ENCODE assay signal across 11 mouse cellular contexts in the genomic region with DNA sequence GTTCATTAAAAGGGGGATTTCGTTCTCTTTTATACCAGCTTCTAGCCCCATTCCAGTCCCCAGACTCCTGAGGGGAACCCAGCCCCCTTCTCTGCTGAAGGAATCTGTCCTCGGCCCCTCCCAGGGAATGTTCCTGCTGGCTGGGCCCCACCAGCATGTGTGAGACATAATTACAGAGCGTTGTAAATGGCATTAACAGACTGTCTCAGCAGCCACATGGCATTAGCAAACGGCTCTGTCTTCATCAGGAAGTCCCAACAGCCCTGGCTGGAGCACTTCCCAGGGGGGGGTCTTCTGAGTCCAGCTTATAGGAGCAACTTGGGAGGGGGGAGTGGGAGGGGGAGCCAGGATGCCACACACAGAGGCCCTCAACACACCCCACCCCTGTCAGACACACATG. TPM values are rescaled to one million over a fixed set of nuclear protein-coding genes. Genes with fewer than 3 reads are reported as not detected.
DNase-seq lines count a peak whose midpoint lies in the region; ATAC-seq and TF ChIP-seq lines count a peak whose summit lies in the region.
"Had no signal": no experiment of that assay in that cellular context is flagged by ENCODE, and none has a peak within 500 bp of the region (broad histone marks: within the 10 kb centered on the region; RNA-seq: fewer than 3 reads in every experiment).

No protein-coding gene starts in this region.

- H3K27me3 ChIP-seq in midbrain, embryonic 14.5 days (ENCODE audit: control insufficient read depth, insufficient read depth, low read length), result no peaks in the 10 kb centered on the region
- H3K27me3 ChIP-seq in midbrain, embryonic 13.5 days, result peaks cover 34% of the 10 kb centered on the region
- peaks cover 2% of the 10 kb centered on the region; the same call in 1 of the 2 replicates for H3K27me3 ChIP-seq in embryonic facial prominence, embryonic 11.5 days (ENCODE audit: control insufficient read depth, insufficient read depth, low read length)
- H3K27me3 ChIP-seq in forebrain, postnatal 0 days (ENCODE audit: insufficient read depth, low read length), result peaks cover 9% of the 10 kb centered on the region; the same call in 1 of the 2 replicates

- H3K36me3 ChIP-seq in midbrain, embryonic 14.5 days (ENCODE audit: control insufficient read depth, insufficient read depth, low read length), result no peaks in the 10 kb centered on the region
- H3K36me3 ChIP-seq in midbrain, embryonic 13.5 days, result no peaks in the 10 kb centered on the region
- no peaks in the 10 kb centered on the region for H3K36me3 ChIP-seq in embryonic facial prominence, embryonic 11.5 days (replicated peaks; ENCODE audit: control insufficient read depth, insufficient read depth, low read depth, low read length)
- H3K36me3 ChIP-seq in forebrain, postnatal 0 days (ENCODE audit: insufficient read depth), result no peaks in the 10 kb centered on the region

- H3K4me1 ChIP-seq in midbrain, embryonic 14.5 days (ENCODE audit: control insufficient read depth, insufficient read depth, low read length), result peaks cover 14% of the 10 kb centered on the region
- peaks cover 31% of the 10 kb centered on the region for H3K4me1 ChIP-seq in midbrain, embryonic 13.5 days (replicated peaks)
- H3K4me1 ChIP-seq in embryonic facial prominence, embryonic 11.5 days (ENCODE audit: control insufficient read depth, insufficient read depth, low read length), result no peaks in the 10 kb centered on the region; the same call in 1 of the 2 replicates
- H3K4me1 ChIP-seq in forebrain, postnatal 0 days (ENCODE audit: insufficient read depth), result peaks cover 3% of the 10 kb centered on the region

- WGBS in midbrain, embryonic 14.5 days, result 20% methylated on average over 4 of the region's 4 CpGs
- 37% methylated on average over 4 of the region's 4 CpGs for WGBS in midbrain, embryonic 13.5 days
- WGBS in embryonic facial prominence, embryonic 11.5 days, result 20% methylated on average over 4 of the region's 4 CpGs
- WGBS in forebrain, postnatal 0 days, result 7% methylated on average over 4 of the region's 4 CpGs

- no peak overlapping the region for H3K4me2 ChIP-seq in midbrain, embryonic 14.5 days (ENCODE audit: low read length)
- no peak overlapping the region for H3K4me2 ChIP-seq in midbrain, embryonic 13.5 days (replicated peaks)
- no peak overlapping the region for H3K4me2 ChIP-seq in embryonic facial prominence, embryonic 11.5 days (ENCODE audit: low read depth, low read length)
- no peak overlapping the region for H3K4me2 ChIP-seq in forebrain, postnatal 0 days (ENCODE audit: low read depth)
- H3K4me2 ChIP-seq: heart, embryonic 11.5 days had no signal

- H3K9me3 ChIP-seq in midbrain, embryonic 14.5 days (ENCODE audit: control insufficient read depth, low read length), result no peaks in the 10 kb centered on the region
- no peaks in the 10 kb centered on the region for H3K9me3 ChIP-seq in midbrain, embryonic 13.5 days
- no peaks in the 10 kb centered on the region for H3K9me3 ChIP-seq in embryonic facial prominence, embryonic 11.5 days (replicated peaks; ENCODE audit: control insufficient read depth, low read length)
- no peaks in the 10 kb centered on the region for H3K9me3 ChIP-seq in forebrain, postnatal 0 days (ENCODE audit: low read length)

- no peak overlapping the region for H3K9ac ChIP-seq in midbrain, embryonic 14.5 days (replicated peaks; ENCODE audit: low read length)
- H3K9ac ChIP-seq in midbrain, embryonic 13.5 days (replicated peaks), result no peak overlapping the region
- H3K9ac ChIP-seq in embryonic facial prominence, embryonic 11.5 days (replicated peaks; ENCODE audit: low read length), result no peak overlapping the region
- H3K9ac ChIP-seq in forebrain, postnatal 0 days, result no peak overlapping the region

- peak; percentile 34 for DNase-seq in midbrain, embryonic 14.5 days
- peak; percentile 14 for DNase-seq in embryonic facial prominence, embryonic 11.5 days (ENCODE audit: low spot score)
- peak; percentile 69 for DNase-seq in forebrain, postnatal 0 days
- peak; percentile 72 for DNase-seq in retina, embryonic 14.5 days (ENCODE audit: low spot score)
- no peak for DNase-seq in adrenal gland, adult (ENCODE audit: inconsistent age in 2 of 2, low spot score in 1 of 2)
- no peak for DNase-seq in cerebellum, postnatal 10 days
- DNase-seq: cerebellum, postnatal 14 days had no signal

- H3K4me3 ChIP-seq in midbrain, embryonic 14.5 days (replicated peaks; ENCODE audit: low read depth, low read length), result no peak overlapping the region
- no peak overlapping the region for H3K4me3 ChIP-seq in midbrain, embryonic 13.5 days (replicated peaks)
- no peak overlapping the region for H3K4me3 ChIP-seq in embryonic facial prominence, embryonic 11.5 days (ENCODE audit: low read depth, low read length)
- no peak overlapping the region for H3K4me3 ChIP-seq in forebrain, postnatal 0 days (ENCODE audit: low read depth, low read length)
- H3K4me3 ChIP-seq: layer of hippocampus, adult 2 months; myocyte had no signal

- ATAC-seq in midbrain, embryonic 14.5 days (ENCODE audit: low FRiP score, low TSS enrichment), result no peak
- no peak for ATAC-seq in midbrain, embryonic 13.5 days
- no peak for ATAC-seq in embryonic facial prominence, embryonic 11.5 days (replicated peaks; ENCODE audit: insufficient number of reproducible peaks, low FRiP score, low TSS enrichment, low read depth)
- peak; percentile 58 for ATAC-seq in forebrain, postnatal 0 days

- H3K27ac ChIP-seq in midbrain, embryonic 14.5 days (replicated peaks; ENCODE audit: low read depth, low read length), result no peak overlapping the region
- no peak overlapping the region for H3K27ac ChIP-seq in midbrain, embryonic 13.5 days
- no peak overlapping the region for H3K27ac ChIP-seq in embryonic facial prominence, embryonic 11.5 days (replicated peaks; ENCODE audit: low read depth, low read length)
- H3K27ac ChIP-seq in forebrain, postnatal 0 days (ENCODE audit: low read depth, low read length), result no peak overlapping the region
- H3K27ac ChIP-seq: layer of hippocampus, adult 2 months had no signal

- TF ChIP-seq CTCF in forebrain, postnatal 0 days (IDR thresholded peaks at IDR 0.05; ENCODE audit: low read depth), result no peak

RNA-seq across cellular contexts. Expression of a gene that starts 29.1 kb away (rescaled TPM):
- polyA plus RNA-seq in midbrain, embryonic 14.5 days (2014; fragmentation: Nextera tagmentation; extraction: Ambion mirVana), result 5.7 and 7.0 TPM in 2 replicates
- polyA plus RNA-seq in midbrain, embryonic 13.5 days (2015; fragmentation: Nextera tagmentation; extraction: Ambion mirVana), result 5.1 and 6.1 TPM in 2 replicates
- polyA plus RNA-seq in embryonic facial prominence, embryonic 11.5 days (2014; fragmentation: Nextera tagmentation; extraction: Ambion mirVana), result 2.5 and 2.7 TPM in 2 replicates
- 6.2 and 8.2 TPM in 2 replicates for total RNA-seq in forebrain, postnatal 0 days (2014; rRNA removed)
- 2.9 and 3.4 TPM in 2 replicates for polyA plus RNA-seq in forebrain, postnatal 0 days (2015; fragmentation: Nextera tagmentation; extraction: Ambion mirVana)

Comparison
In these comparisons a context has a peak if more than half of its experiments do, and no peak if none do; other contexts are left out.
1. DNase-seq: peak in midbrain, embryonic 14.5 days (single experiment), embryonic facial prominence, embryonic 11.5 days (single experiment), forebrain, postnatal 0 days (single experiment) and retina, embryonic 14.5 days (single experiment); none in adrenal gland, adult (0 of 2) and cerebellum, postnatal 10 days (0 of 2).